Mouse (Mus musculus) MN1 (cell line): ENCODE results near the gene Cdh13.

ENCODE experiments used
- DNase-seq: peaks from one replicate; pipeline ENCODE4 v3.0.0-alpha.2; 2016; ENCODE audit warnings: low spot score

Cdh13 gene

GRCm38 (mm10) chr8:118809660-118810059 is 526.1 kb downstream of the Cdh13 start:
- DNase-seq, result no peak

- DNase-seq, result no peak
Observed at GRCm38 (mm10) chr8:118815055-118815454, 531.5 kb downstream of the Cdh13 start.

DNA sequence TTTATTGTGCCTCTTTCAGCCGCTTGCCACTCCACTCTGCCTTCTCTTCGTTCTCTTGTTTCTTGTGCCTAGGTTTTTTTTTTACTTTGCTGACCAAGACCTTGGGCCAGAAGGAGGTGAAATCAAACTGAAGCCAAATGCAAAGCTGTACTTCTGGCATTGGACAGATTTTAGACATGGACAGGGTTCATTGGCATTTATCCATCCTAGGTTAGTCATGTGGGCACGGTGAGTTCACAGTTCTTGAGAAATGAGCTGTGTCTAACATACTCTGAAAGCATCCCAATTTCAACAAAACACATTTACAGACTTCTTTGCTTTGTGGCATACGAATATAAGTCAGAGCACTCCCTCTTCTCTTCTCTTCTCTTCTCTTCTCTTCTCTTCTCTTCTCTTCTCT is 543.2 kb downstream of the Cdh13 start:
- DNase-seq, result no peak

DNA sequence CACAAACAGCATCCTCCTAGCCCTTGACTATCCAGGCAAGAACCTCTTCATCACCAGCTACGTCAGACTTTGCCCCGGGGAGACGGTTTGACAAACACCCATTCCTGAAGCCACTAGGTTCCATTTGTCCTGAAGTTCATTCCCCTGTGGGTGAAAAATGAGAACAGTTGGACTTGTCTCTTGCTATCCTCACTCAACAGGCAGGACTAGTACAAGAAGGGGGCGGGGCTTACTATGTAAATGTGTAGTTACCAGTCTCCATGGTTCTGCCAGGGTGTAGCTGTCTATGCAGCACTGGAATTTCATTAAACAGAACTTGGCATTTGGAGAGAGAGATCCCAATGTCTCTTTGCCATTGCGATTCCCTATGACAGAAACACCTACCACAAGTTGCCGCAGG is 544.2 kb downstream of the Cdh13 start:
- DNase-seq, result no peak

DNA sequence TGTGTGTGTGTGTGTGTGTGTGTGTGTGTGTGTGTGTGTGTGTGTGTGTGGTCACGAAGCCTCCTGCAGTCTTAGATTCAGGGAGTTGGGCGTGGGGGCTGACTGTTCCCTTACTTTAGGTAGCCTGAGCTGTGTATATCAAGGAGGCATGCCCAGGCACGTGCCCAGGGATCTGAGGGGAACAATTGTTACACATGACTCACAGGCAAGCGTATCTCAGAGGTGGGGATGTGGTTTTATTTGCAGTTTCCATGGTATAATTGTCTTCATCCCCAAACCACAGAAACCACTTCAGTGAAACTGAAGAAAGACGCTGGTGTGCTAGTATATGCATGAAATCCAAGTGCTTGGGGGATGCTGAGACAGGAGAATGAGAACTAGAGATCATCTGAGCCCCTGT is 546.8 kb downstream of the Cdh13 start:
- no peak for DNase-seq

DNA sequence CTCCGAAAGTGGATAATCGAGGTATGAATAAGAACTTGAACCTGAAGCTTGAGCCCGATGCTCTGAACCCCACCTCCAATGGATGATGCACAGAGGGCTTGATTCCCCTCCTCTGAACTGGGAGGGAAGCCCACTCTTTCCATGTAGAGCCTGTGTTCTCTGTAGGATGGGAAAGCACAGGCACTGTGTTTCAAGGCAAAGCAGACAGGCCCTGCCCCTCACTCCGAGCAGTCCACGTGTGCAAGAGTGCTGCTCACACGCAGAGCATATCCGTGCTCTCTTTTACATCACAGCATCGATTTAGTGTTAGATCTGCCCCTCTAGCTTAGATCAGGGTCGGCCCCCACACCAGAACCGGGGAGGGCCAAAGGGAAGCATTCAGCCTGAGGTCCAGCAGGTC is 547.5 kb downstream of the Cdh13 start:
- DNase-seq, result no peak

DNA sequence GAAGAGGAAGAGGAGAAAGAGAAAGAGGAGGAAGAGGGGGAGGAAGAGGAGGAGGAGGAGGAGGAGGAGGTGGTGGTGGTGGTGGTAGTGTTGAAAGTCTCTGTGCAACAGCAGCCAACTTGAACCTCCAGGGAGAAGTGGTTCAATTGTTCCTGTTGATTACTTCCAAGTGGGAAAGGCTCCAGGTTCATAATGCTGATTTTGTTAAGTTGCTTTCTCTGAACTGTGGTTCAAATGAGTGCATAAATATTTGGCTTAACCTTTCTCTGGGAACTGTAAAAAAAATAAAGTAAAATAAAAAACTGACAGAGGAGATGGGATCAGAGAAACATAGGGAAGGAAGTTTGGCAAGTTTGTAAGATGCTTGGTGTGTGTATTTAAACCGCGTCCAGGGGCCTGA is 555.3 kb downstream of the Cdh13 start:
- no peak for DNase-seq

DNA sequence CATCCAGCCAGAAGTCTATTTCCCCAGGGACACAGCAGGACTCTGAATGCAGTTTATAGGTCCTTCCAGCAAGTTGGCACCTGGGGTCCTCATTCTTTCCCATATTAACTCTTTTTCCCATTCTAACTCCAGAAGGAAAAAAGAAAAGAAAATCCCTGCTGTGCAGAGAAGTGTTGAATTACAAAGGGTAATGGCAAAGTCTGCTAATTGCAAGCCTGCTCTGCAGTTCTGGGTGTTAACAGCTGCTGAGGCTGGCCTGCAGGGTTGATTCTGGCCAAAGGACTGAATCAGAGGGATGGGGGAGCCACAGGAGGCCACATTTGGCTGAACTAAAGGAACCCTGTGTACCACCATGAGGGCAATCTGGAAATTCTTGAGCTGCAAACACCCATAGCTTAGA is 562.2 kb downstream of the Cdh13 start:
- DNase-seq, result no peak

DNA sequence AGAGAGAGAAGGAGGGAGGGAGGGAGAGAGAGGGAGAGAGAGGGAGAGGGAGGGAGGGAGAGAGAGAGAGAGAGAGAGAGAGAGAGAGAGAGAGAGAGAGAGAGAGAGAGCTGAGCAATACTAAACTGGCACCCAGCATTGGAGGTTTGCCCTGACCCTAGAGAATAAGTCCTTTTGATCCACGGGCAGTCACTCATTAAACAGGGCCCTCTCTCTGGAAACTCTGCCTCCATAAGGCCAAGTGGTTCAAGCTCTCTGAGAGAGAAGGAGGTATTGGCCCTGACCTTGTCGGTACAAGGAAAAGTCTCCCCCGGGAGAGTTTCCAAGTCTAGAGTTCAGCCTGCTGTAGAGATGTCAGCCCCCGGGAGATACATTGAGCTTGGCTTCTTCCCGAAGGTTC is 564.5 kb downstream of the Cdh13 start:
- no peak for DNase-seq

DNA sequence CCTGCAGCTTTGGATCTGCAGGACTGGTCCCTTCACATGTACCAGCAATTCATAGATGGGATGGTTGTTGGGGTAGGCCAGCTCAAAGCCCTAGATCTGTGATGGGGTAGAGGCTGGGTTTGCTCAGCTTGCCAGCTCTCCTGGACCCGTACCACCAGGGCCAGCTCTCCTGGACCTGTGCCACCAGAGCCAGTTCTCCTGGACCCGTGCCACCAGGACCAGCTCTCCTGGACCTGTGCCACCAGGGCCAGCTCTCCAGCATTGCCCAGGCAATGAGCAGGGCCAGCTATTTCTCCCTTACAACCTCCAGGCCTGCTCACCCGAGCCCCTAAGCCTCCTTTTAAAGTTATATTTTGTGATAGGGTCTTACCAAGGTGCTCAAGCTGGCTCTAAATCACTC is 566.0 kb downstream of the Cdh13 start:
- DNase-seq, result no peak

DNA sequence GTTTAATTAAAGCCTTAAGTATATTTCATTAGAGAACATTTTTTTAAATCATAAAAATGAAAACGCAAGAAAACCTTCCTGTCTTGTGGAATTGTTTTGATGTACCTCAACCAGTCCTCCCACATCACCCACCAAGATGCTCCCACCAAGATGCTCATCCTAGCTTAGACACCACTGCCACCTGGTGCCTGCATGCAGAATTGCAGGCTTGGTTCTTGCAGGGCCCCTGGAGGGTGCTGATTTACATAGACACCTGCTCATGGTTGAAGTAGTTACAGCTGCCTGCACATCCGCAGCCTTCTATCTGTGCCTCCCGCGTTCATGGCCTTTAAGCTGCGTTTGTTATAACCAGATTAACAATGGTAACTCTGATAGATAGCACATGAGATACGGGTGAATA is 566.8 kb downstream of the Cdh13 start:
- DNase-seq, result no peak

DNA sequence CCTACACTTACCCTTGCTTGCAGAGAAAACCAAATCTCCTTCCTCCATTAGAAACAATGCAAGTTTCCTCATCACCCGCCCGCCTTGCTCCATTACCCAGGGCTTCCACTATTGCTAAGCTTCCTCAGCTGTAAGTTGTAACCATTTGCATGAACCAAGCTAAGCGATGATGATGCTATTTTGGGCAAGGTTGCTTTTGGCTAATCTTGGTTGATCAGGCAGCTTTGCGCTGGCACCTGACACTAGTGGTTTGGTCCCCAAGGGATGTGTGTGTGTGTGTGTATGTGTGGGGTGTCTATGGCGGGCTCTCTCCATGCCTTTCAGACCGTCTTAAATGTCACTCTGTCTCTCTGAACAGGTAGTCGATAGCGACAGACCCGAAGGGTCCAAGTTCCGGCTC is 567.8 kb downstream of the Cdh13 start:
- DNase-seq, result no peak

- no peak for DNase-seq
Observed at GRCm38 (mm10) chr8:118852861-118853260, 569.3 kb downstream of the Cdh13 start.

- DNase-seq, result no peak
Observed at GRCm38 (mm10) chr8:118854656-118855055, 571.1 kb downstream of the Cdh13 start.

- DNase-seq, result no peak
Observed at GRCm38 (mm10) chr8:118866332-118866731, 582.8 kb downstream of the Cdh13 start.

GRCm38 (mm10) chr8:118870711-118871110 is 587.2 kb downstream of the Cdh13 start:
- no peak for DNase-seq

DNA sequence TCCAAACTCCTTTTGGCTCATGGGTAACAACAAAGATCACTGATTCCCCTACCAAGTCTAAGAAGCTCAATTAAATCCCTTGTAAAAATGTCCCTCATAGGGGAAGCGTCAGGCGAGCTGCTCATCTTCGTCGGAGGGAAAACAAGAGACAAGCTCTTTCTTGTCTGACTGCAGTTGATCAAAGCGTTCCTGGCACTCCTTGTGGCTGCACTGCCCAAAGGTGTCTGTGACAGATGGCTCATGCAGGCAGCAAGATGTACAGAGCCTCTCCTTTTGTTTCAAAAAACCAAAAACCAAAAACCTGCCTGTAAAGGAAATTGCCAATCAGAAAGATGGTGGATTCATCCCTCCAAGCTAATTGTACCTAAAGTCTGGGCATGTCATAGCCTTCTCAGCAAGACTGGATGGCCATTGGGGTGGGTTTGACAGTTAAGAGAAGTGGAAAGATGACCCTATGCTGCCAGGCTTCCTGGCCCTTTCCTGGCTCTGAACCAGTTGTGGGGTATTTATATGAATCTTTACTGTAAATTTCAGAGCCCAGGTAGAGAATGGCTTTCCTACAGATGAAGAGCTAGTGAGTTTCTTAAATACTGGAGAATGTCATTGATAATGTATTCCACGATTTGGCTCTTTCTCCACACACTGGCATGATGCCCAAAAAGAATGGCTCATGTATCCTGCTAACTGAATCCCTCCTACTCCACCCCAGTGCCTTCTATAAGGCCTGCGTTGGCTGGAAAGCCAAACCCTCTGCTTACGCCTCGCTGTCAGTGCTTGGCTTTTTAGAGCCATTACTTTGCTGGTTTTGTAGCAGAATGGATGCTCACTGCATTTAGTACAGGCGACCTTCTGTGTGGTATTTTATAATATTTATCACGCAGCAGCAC is 596.6 kb downstream of the Cdh13 start:
- no peak for DNase-seq

DNA sequence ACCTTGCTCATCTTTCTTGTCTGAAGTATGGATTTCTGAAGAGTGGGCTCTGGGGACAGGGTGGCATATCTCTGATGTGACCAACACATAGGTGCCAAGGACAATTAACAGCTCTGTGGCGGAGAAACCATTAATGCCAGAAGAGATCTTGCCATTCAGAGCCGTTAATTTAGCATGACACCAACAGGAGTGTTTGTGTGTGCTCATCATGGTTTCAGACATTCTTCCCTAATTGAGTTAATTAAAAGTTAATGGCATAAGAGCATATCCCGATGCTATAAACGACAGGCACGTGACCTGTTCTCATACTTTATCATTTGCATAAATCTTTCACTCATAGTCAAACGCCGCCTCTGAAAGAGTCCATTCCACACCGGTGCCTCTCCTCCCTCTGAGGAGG is 600.8 kb downstream of the Cdh13 start:
- DNase-seq, result no peak

DNA sequence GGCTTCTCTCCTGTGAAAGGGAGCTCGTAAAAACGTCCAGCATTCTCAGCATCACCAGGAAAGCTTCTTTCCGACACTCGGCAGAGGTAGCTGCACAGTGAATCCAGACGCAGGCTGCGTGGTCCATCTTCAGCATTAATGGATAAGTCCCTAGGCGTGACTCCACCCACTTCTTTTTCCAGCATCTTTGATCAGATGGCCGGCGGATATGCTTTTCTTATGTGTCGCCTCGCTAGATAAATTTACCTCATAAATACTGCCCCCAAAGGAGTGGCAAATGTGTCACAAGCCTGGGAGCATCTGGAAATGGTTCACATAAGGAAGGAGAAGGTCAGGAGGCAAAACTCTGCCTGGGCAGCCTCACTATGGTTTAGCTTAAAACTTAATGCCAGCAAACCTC is 601.5 kb downstream of the Cdh13 start:
- DNase-seq, result no peak

- DNase-seq, result no peak
Observed at GRCm38 (mm10) chr8:118902402-118902801, 618.9 kb downstream of the Cdh13 start.

GRCm38 (mm10) chr8:118916513-118916912 is 633.0 kb downstream of the Cdh13 start:
- DNase-seq, result no peak

GRCm38 (mm10) chr8:118937412-118937811 is 653.9 kb downstream of the Cdh13 start:
- no peak for DNase-seq

- no peak for DNase-seq
Observed at GRCm38 (mm10) chr8:118938025-118938424, 654.5 kb downstream of the Cdh13 start.
